Mouse (Mus musculus) testis, postnatal 10 days (tissue): Measurements from ENCODE around the gene Ppp1r15a.
"Not testable (repeated sequence)": the region's sequence is repeated elsewhere in the genome, so short reads cannot be mapped to it uniquely, and the experiment has no call there.

Experiments used
- DNase-seq: peaks from one replicate; pipeline ENCODE4 v3.0.0; 2021; ENCODE audit warnings: low spot score

Gene Ppp1r15a

DNA sequence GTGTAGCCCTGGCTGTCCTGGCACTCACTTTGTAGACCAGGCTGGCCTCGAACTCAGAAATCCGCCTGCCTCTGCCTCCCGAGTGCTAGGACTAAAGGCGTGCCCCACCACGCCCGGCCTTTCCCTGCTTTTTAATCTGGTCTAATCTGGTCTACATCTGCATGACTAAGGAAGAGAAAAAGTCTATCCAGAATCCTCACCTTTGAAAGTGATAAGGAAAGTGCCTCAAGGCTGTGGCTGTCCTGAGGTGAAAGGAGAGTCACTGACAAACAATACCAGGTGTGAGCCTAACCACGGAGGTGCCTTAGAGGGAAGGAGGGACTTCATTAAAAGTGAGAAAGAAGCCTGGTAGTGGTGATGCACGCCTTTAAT, 25.4 kb upstream of the Ppp1r15a start:
- DNase-seq = no peak

DNA sequence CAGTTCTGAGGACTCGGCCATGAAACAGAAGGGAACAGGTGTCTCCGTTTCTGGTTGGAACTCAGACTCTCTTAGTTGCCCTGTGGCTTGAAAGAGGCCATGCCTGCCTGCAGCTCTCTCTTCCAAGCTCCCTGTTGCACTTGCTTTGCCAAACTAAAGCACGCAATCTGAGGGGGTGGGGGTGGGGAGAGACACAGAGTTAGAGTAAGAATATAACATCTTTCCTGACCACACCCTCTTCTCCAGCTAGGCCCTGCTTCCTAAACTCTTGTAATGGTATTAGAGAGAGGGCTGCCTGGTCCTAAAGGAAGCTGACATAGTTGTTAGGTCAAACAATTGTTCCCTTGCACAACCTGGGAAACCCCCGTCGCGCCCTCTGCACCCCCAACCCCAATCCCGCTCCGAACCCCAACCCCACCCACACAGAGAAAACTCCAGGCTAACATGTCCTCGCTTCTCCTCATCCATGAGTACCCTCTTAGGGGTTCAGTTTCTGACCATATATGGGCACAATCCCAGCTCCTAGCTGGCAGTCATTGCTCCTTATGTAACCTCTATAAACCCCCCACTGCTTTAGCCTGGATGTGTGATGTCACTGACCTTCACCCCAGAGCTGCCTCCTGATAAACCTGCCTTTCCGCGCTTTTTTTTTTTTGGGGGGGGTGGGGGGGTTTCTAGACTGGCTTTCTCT, 24.9 kb upstream of the Ppp1r15a start:
- DNase-seq = no peak

GRCm38 (mm10) chr7:45549641-45550436, 23.8 kb upstream of the Ppp1r15a start:
- DNase-seq = no peak

- DNase-seq = no peak
These were observed 18.5 kb upstream of the Ppp1r15a start for GRCm38 (mm10) chr7:45544525-45544924.

DNA sequence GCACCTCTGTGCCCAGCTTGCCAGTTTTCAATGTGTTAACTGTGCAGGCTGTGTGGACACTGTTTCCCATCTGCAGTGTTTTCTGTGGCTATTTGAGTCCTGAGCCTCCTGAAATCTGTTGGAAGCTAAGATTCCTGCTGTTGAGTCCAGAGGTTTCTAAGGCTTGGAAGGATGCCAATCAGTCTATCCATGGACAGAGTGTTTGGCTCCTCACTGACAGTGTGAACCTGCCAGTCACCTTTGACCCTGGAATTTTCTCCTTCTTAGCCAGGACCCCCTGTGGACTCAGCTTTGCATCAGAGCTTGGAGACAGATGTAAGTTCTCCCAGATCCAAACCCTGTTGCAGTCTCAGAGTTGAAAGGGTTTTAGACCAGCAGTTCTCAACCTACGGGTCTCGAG, 14.1 kb upstream of the Ppp1r15a start:
- DNase-seq = no peak

DNA sequence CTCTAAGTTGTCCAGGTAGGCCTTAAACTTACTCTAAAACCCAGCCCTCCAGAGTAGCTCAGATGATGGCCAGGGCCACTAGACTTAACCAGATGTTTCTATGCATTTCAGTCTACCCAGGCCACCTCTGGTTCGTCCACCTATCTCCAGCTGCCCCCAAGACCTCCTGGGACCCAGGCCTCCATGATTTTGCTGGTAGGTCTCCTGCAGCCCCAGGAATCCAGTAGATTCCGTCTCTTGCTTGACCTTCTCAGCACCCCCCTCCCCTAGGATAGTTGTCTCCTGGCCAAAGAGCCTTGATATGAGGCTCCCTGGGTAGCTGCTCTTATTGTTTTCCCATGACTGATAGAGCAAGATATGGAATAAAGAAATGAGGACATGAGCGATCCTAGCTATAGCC, 13.0 kb upstream of the Ppp1r15a start:
- no peak for DNase-seq

- DNase-seq = no peak
These were observed 12.3 kb upstream of the Ppp1r15a start for GRCm38 (mm10) chr7:45538163-45539041.

- DNase-seq = no peak
These were observed 11.5 kb upstream of the Ppp1r15a start for GRCm38 (mm10) chr7:45537602-45538001.

- DNase-seq = no peak
These were observed 9.6 kb upstream of the Ppp1r15a start for GRCm38 (mm10) chr7:45535676-45536075.

- no peak for DNase-seq
These were observed 4.6 kb upstream of the Ppp1r15a start for GRCm38 (mm10) chr7:45530643-45531042.

DNA sequence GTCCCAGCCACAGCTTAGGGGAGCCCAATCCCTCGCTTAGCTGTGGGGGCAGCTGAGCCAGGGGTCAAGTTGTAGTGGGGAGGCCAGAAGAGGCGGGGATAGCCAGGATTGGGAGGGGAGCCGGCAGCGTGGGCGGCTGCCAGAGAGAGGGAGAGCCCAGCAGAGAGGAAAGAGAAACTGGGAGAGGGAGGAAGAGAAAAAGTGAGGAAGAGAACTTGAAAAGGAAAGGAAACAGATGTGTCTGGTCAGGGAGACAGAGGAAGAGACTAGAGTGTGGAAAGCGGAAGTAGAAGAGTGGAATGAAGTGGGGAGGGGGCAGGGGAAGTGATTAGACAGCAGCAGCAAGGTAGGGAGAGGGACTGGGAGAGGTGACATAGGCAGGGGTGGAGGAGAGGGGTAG, 3.4 kb upstream of the Ppp1r15a start:
- DNase-seq = no peak

GRCm38 (mm10) chr7:45527169-45527568, 1.1 kb upstream of the Ppp1r15a start:
- not testable (repeated sequence) for DNase-seq

- no peak for DNase-seq
These were observed 529 bp upstream of the Ppp1r15a start for GRCm38 (mm10) chr7:45526474-45527120.

DNA sequence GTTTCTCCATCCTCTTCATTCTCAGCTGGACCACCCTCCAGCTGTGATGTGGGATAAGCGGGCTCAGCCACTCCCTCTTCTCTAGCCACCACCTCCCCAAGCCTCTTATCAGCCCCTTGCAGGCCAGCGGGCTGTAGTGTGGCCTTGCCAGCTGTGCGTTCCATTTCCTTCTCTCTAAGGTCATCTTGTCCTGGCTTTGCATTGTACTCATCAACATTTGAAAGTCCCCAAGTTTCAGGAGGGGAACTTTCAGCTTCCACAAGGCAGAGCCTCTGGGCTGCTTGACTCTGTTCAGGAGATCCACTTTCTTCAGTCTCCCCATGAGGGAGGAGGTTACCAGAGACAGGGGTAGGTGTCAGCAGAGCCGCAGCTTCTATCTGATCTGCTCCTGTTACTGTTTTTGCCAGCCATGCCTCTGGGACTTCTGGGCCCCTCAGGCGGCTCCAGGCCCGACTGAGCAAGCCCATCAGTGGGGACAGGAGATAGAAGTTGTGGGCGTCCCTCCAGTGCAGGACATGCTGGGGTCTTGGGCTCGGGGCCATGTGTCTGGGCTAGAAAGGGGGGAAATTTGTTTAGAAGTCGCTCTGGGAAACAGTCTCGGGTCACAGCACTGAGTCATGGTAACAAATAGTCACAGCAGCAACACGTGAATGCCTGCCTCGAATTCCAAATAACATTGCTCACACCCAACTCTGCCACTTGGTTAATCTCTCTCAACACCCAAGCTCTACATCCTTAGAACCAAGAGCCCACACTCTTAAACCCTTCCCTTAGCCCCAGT, 1.0 kb downstream of the Ppp1r15a start:
- DNase-seq = no peak

DNA sequence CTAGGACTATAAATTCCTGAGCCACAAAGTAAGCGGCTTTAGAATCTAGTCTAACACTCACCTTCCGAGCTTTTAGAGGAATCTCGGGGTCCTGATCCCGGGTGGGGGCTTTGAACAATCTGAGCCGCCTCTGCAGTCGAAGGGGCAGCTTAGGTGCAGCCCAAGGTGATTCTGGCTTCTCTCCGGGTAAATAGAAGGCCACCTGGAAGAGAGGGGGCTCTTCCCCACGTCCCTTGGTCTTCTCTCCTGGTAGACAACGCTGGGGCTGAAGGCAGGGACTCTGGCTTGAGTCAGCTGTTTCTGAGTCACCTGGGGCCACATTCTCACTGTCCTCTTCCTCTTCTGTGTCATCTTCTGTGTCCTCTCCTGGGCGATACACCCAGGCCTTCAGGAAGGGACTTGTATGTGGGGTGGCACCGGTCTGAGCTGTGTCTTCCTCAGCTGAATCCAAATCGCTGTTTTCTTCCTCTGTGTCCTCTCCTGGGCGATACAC, 2.3 kb downstream of the Ppp1r15a start:
- no peak for DNase-seq

GRCm38 (mm10) chr7:45522957-45523676, 3.0 kb downstream of the Ppp1r15a start:
- no peak for DNase-seq

GRCm38 (mm10) chr7:45522194-45522752, 3.8 kb downstream of the Ppp1r15a start:
- DNase-seq = no peak

GRCm38 (mm10) chr7:45521728-45522184, 4.3 kb downstream of the Ppp1r15a start:
- peak; percentile 84 for DNase-seq

GRCm38 (mm10) chr7:45520605-45521004, 5.5 kb downstream of the Ppp1r15a start:
- DNase-seq = no peak
